Mouse (Mus musculus) G1E (cell line): ENCODE measurements around the gene Etv4.

Experiments
- CTCF ChIP-seq: IDR thresholded peaks from 2 replicates; pipeline ENCODE4 v1.5.1; 2012; ENCODE audit warnings: low read depth, low read length, inconsistent platforms, mixed read lengths
- GATA1 ChIP-seq: IDR thresholded peaks from 2 replicates; pipeline ENCODE4 v1.6.1; 2012; ENCODE audit warnings: borderline replicate concordance, low read length, inconsistent platforms, mixed read lengths

DNA sequence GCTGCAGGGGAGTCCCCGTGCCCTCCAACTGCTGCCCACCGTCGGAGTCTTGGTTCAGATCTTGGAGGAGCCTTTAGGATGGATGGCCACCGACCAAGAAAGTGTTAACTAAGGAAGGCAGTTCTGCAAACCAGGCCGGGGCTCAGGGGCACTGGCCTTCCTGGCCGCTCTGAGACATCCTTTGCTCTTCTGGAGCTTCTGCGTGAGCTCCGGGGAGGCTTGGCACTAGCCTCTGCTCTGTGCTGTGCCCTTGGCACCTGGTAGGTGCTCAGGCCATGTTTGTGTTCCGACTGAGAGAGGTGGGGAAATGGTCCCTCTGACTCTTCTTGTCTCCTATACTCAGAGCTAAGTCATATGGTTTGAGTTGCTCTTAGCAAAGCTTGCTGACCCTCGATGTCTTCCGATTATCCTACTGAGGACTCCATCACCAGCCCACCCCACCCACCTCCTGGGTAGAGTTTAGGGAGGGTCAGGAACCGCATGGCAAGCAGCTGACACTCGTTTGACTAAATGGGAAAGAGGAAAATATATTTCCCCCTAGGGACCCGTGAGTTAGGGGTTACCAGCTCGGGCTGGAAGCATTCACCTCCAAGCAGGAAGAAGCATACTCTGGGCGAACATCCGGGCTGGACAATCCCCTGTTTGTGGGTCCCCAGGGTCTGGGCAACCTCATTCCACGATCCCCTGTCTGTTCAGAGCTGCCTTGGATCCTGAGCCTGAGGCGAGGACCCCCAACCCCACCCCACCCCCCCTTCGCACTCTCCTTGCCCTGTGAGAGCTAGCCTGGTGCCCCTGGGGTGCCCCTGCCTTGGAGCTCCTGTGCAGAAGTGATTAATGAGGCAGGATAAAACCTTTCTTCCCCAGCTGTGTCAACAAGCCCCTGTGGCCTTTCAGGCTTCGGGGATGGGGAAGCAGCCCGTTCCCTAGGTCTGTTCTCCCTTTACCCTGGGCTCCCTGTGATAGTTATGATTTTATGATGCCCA lies 30.2 kb upstream of the Etv4 start:
- no peak for TF ChIP-seq CTCF
- TF ChIP-seq GATA1 = no peak
